Mouse (Mus musculus): ENCODE results near the gene Ubc. TPM values are rescaled to one million over a fixed set of nuclear protein-coding genes. Genes with fewer than 3 reads are reported as not detected.
"Not testable (repeated sequence)": the region's sequence is repeated elsewhere in the genome, so short reads cannot be mapped to it uniquely, and the experiment has no call there.

Ubc gene
- polyA plus RNA-seq, 1 experiment from 2014 or later = 875 TPM

DNA sequence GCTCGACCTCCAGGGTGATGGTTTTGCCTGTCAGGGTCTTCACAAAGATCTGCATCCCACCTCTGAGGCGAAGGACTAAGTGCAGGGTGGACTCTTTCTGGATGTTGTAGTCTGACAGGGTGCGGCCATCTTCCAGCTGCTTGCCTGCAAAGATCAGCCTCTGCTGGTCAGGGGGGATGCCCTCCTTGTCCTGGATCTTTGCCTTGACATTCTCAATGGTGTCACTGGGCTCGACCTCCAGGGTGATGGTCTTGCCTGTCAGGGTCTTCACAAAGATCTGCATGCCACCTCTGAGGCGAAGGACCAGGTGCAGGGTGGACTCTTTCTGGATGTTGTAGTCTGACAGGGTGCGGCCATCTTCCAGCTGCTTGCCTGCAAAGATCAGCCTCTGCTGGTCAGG, 2.7 kb downstream of the Ubc start:
- H3K27ac ChIP-seq; H3K36me3 ChIP-seq; H3K27me3 ChIP-seq (replicated peaks); H3K9ac ChIP-seq; H3K9me3 ChIP-seq; ATAC-seq; H3K4me1 ChIP-seq (replicated peaks); H3K4me3 ChIP-seq (replicated peaks); H3K4me2 ChIP-seq (replicated peaks): not testable (repeated sequence)
- WGBS = 86% methylated on average over 5 of the region's 6 CpGs

GRCm38 (mm10) chr5:125385215-125385940, 4.6 kb downstream of the Ubc start:
- Histone ChIP-seq H3K9me3 (no peaks in the 10 kb centered on the region), H3K9ac (no peak overlapping the region), H3K27me3 (replicated peaks) (no peaks in the 10 kb centered on the region), H3K27ac (no peak overlapping the region), H3K4me3 (replicated peaks) (no peak overlapping the region), H3K4me2 (replicated peaks) (0 out of 2 replicates have a peak overlapping the region, but pooled peaks have one; percentile 10), H3K36me3 (peaks cover 8% of the 10 kb centered on the region; the same call in 1 of the 2 replicates), H3K4me1 (replicated peaks) (no peaks in the 10 kb centered on the region)
- WGBS = 77% methylated on average over 8 of the region's 8 CpGs
- no peak for ATAC-seq

DNA sequence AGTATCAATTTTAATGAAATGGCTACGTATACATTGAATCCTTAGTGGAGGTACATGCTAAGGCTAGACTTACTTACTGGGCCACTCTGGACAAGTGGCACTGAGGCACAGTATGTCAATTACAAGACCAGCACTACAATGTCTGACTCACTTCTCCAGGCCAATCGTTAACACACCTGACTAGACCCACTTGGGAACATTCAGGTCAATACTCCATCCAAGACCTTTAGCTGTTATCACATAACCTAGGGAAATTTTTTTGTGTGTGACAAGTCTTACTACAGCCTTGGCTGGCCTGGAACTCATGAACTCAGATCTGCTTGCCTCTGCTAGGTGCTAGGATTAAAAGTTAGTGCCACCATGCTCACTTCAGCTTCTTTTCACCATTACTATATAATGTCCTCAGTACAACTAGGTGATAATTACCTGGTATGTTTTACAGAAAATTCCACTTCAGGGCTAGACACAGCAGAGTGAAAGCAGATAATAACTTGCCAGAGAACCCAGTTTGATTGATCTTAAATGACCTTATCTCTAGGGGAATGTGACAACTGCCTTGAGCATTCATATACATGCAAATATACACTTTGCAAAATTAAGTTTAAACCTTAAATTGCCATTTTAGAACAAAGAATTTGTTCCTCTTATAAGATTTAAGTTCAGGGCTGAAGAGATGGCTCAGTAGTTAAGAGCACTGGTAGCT, 5.3 kb downstream of the Ubc start:
- no peak overlapping the region for H3K4me3 ChIP-seq (replicated peaks)
- H3K9ac ChIP-seq = no peak overlapping the region
- no peak for ATAC-seq
- no peak overlapping the region for H3K4me2 ChIP-seq (replicated peaks)
- WGBS = 81% methylated on average over 2 of the region's 2 CpGs
- no peak overlapping the region for H3K27ac ChIP-seq
- no peaks in the 10 kb centered on the region for H3K4me1 ChIP-seq (replicated peaks)
- H3K27me3 ChIP-seq (replicated peaks) = no peaks in the 10 kb centered on the region
- no peaks in the 10 kb centered on the region for H3K9me3 ChIP-seq
- peaks cover 8% of the 10 kb centered on the region; the same call in 1 of the 2 replicates for H3K36me3 ChIP-seq

GRCm38 (mm10) chr5:125383637-125384420, 6.2 kb downstream of the Ubc start:
- H3K27ac ChIP-seq = no peak overlapping the region
- 76% methylated on average over 3 of the region's 3 CpGs for WGBS
- 0 out of 2 replicates have a peak, but pooled peaks have one; percentile 4 for ATAC-seq

DNA sequence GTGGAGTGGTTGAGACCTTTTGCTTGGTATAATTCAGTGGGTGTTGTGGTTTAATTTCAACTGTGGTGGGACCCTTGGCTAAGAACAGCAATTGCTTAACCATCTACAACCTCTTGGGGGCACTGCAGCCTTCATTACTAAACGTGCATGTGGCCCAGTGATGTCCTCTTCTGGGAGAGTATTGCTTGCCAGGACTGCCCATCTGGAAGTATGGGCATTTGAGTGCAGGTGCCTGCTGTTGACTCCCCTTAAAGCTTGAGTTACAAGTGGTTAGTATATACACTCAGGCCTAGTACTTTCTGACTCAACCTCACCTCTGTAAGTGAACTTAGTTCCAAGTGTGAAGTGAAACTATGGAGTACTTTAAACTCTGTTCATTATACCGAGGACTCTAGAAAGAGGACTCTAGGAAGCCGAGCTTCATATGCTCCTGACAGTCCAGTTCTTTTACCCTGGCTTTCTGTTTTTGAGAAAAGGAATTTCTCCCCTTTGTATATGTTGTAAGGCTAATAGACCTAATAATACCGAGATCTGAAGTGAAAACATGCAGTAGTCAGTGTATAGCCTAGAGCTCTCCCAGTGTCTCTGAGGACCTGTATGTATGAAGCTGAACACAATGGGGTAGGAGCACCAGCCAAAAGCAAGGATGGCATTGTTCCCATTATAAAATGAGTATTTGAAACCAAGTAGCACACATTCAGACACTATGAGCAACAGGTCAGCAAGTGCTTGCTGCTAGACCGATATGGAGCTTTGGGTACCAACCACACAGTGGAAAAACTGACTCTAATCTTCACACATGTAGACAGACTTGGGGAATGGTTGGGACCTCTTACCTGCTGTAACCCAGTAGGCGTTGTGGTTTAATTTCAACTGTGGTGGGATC, 7.1 kb downstream of the Ubc start:
- Histone ChIP-seq H3K4me1 (replicated peaks) (no peaks in the 10 kb centered on the region), H3K4me2 (replicated peaks) (no peak overlapping the region), H3K4me3 (replicated peaks) (no peak overlapping the region), H3K27ac (peak overlapping the region; percentile 1; the same call in 1 of the 2 replicates), H3K27me3 (replicated peaks) (no peaks in the 10 kb centered on the region), H3K9ac (no peak overlapping the region), H3K9me3 (no peaks in the 10 kb centered on the region), H3K36me3 (peaks cover 8% of the 10 kb centered on the region; the same call in 1 of the 2 replicates)
- peak; percentile 71 for ATAC-seq
- 48% methylated on average over 6 of the region's 6 CpGs for WGBS

More at GRCm38 (mm10) chr5:125383637-125384420, 6.2 kb downstream of the Ubc start:
- Histone ChIP-seq H3K4me2 (replicated peaks) (no peak overlapping the region), H3K4me3 (replicated peaks) (no peak overlapping the region), H3K36me3 (peaks cover 8% of the 10 kb centered on the region; the same call in 1 of the 2 replicates), H3K9me3 (no peaks in the 10 kb centered on the region), H3K9ac (no peak overlapping the region), H3K27me3 (replicated peaks) (no peaks in the 10 kb centered on the region), H3K4me1 (replicated peaks) (no peaks in the 10 kb centered on the region)

- peak; percentile 52 for ATAC-seq
- H3K4me1 ChIP-seq (replicated peaks) = no peaks in the 10 kb centered on the region
- H3K9me3 ChIP-seq = no peaks in the 10 kb centered on the region
- H3K4me2 ChIP-seq (replicated peaks) = no peak overlapping the region
- no peak overlapping the region for H3K27ac ChIP-seq
- peaks cover 8% of the 10 kb centered on the region; the same call in 1 of the 2 replicates for H3K36me3 ChIP-seq
- no peaks in the 10 kb centered on the region for H3K27me3 ChIP-seq (replicated peaks)
- no peak overlapping the region for H3K9ac ChIP-seq
- no peak overlapping the region for H3K4me3 ChIP-seq (replicated peaks)
- WGBS = 72% methylated on average over 5 of the region's 5 CpGs
These were observed 7.9 kb downstream of the Ubc start for GRCm38 (mm10) chr5:125381954-125382672.

DNA sequence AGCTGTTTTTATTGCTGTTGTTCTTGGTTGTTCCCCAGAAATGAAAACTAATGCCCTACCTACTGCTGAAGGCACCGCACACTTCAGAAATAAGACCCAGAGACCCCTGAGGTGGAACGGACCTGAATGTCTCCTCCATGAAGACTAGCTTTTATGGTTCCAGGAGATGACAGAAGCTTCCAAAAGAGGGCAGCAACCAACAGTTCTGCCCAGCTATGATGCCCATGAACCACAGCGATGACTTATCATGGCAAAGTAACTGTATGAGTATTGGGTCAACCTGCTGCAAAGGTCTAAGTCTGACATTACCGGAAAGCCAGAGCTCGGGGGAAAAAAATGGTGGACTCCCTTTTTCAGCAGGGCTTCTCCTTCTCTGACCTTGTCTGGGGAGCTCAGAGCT, 11.1 kb downstream of the Ubc start:
- 81% methylated on average over 5 of the region's 5 CpGs for WGBS
- Histone ChIP-seq H3K9ac (no peak overlapping the region), H3K9me3 (no peaks in the 10 kb centered on the region), H3K36me3 (no peaks in the 10 kb centered on the region), H3K4me1 (replicated peaks) (no peaks in the 10 kb centered on the region), H3K4me3 (replicated peaks) (no peak overlapping the region), H3K27ac (no peak overlapping the region), H3K4me2 (replicated peaks) (no peak overlapping the region), H3K27me3 (replicated peaks) (no peaks in the 10 kb centered on the region)
- no peak for ATAC-seq

DNA sequence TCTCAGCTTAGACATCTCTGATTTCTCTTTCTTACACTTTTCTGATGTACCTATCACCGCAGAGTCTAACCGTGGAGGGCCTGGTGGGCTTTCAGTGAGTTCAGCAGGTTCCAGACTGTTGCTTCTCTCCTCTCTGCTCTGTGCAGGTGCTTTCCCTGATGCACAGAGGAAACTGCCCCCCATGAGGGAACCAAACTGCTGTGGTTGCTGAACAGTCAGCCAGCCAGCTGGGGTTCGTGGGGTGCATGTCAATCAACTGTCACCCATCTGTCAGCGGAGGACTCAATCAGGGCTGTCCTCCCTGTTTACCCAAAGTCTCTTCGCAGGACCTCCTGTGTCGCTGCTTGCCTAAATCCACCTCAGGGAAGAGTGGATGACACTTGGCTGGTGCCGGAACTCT, 12.8 kb downstream of the Ubc start:
- H3K4me2 ChIP-seq (replicated peaks) = no peak overlapping the region
- H3K27me3 ChIP-seq (replicated peaks) = no peaks in the 10 kb centered on the region
- H3K9ac ChIP-seq = no peak overlapping the region
- ATAC-seq = no peak
- 71% methylated on average over 7 of the region's 7 CpGs for WGBS
- no peaks in the 10 kb centered on the region for H3K9me3 ChIP-seq
- no peaks in the 10 kb centered on the region for H3K4me1 ChIP-seq (replicated peaks)
- no peaks in the 10 kb centered on the region for H3K36me3 ChIP-seq
- no peak overlapping the region for H3K27ac ChIP-seq
- H3K4me3 ChIP-seq (replicated peaks) = no peak overlapping the region

DNA sequence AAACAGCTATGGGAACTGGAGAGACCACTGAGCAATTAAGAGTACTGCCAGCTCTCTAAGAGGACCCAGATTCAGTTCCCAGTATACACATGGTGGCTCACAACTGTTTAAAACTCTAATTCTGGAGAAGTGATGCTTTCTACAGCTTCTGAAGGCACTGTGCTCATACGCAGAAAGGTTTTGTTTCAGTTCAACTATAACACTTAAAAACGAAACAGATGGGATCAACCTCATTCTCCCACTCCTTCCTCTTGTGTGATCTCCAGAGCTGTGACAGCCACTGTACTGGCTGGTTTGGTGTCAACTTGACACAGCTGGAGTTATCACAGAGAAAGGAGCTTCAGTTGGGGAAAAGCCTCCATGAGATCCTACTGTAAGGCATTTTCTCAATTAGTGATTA, 14.1 kb downstream of the Ubc start:
- no peak overlapping the region for H3K4me2 ChIP-seq (replicated peaks)
- H3K36me3 ChIP-seq = no peaks in the 10 kb centered on the region
- H3K9me3 ChIP-seq = no peaks in the 10 kb centered on the region
- no peak overlapping the region for H3K9ac ChIP-seq
- H3K4me3 ChIP-seq (replicated peaks) = no peak overlapping the region
- WGBS = 89% methylated on average over 2 of the region's 2 CpGs
- H3K27ac ChIP-seq = no peak overlapping the region
- no peak for ATAC-seq
- no peaks in the 10 kb centered on the region for H3K27me3 ChIP-seq (replicated peaks)
- no peaks in the 10 kb centered on the region for H3K4me1 ChIP-seq (replicated peaks)

- Histone ChIP-seq H3K9ac (no peak overlapping the region), H3K4me2 (replicated peaks) (no peak overlapping the region), H3K4me3 (replicated peaks) (no peak overlapping the region), H3K27me3 (replicated peaks) (no peaks in the 10 kb centered on the region), H3K27ac (no peak overlapping the region), H3K4me1 (replicated peaks) (no peaks in the 10 kb centered on the region), H3K36me3 (no peaks in the 10 kb centered on the region), H3K9me3 (no peaks in the 10 kb centered on the region)
- no peak for ATAC-seq
- WGBS = 78% methylated on average over 4 of the region's 4 CpGs
These were observed 18.0 kb downstream of the Ubc start for GRCm38 (mm10) chr5:125372027-125372426.
